Mouse (Mus musculus): ENCODE data around the gene Itpkb. TPM values are rescaled to one million over a fixed set of nuclear protein-coding genes. Genes with fewer than 3 reads are reported as not detected.
"Not testable (repeated sequence)": the region's sequence is repeated elsewhere in the genome, so short reads cannot be mapped to it uniquely, and the experiment has no call there.

Gene Itpkb
- total RNA-seq, 1 experiment = 3.3 TPM

DNA sequence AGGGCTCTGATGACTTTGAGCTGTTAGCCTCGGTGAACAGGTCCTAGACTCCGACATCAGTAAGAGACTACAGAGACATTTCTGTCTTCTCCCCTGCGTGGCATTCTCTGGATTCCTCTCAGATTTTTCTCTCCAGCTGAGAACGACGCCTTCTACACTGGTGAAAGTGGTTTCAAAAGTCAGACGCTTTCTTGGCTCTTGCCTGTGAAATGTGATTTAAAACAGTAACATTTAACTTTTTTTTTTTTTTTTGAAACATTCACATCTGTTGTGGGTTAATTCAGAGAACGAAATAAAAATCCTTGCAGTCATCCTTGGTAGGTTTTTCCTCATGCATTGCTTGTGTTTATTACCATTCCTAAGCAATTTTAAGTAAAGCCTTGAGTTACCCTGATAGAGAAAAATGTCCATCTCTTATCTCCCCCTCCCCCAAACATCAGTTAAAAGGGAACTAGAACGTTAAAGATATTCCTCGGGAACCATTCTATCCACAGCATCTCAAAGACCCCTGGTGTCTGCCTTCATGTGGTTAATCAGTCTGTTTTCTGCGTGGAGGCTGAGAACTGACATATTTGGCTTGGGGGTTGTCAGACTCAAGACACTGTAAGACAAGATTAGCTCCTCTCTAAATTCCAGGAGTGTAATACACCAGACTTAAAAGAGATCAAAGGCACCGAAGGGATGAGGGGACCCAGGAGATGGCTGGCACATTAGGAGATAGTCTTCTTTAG, 57.6 kb downstream of the Itpkb start:
- peak overlapping the region in 1 of 2 experiments; percentile 10; a peak in 1 of 4 replicates for H3K4me3 ChIP-seq (ENCODE audit: insufficient read depth in 1 of 2, low read depth in 1 of 2, low read length in 2 of 2, poor library complexity in 1 of 2, severe bottlenecking in 1 of 2)
- no peak overlapping the region for H3K27ac ChIP-seq (ENCODE audit: insufficient read depth, low read depth, low read length, poor library complexity, severe bottlenecking)
- H3K9ac ChIP-seq (ENCODE audit: insufficient read depth, low read depth, low read length, poor library complexity, severe bottlenecking) = no peak overlapping the region

DNA sequence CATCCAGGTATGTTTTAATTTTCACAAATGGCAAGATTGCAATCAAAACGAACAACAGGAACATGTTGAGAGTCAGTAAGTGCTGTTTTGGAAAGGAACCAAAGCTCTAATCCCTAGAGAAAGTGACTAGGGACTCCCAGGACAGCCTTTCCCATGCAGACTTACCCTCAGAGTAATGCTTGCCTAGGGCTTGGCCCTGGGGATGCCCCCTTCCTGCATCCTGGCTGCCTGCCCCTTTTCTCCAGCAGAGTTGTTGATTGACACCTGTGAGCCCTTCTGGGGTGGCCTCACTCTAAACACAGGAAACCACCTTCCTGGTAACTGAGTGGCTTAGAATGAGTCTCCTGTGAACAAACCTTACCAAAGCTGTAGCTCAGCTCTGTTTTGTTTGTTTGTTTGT, 58.2 kb downstream of the Itpkb start:
- no peak for TF ChIP-seq ZC3H11A (IDR thresholded peaks at IDR 0.05; ENCODE audit: borderline replicate concordance, low read depth, low read length)
- no peak for TF ChIP-seq MAFK (IDR thresholded peaks at IDR 0.05; ENCODE audit: insufficient read depth, low read depth, low read length)
- TF ChIP-seq ZNF384 (IDR thresholded peaks at IDR 0.05; ENCODE audit: low read depth, low read length) = no peak
- no peak for TF ChIP-seq CHD2 (IDR thresholded peaks at IDR 0.05; ENCODE audit: low read depth, low read length)
- TF ChIP-seq HCFC1 (IDR thresholded peaks at IDR 0.05; ENCODE audit: borderline replicate concordance, insufficient read depth, low read length) = no peak
- Histone ChIP-seq H3K4me1 (ENCODE audit: control insufficient read depth in 2 of 2, insufficient read depth in 2 of 2, low read length in 2 of 2, poor library complexity in 1 of 2) (peaks cover 7% of the 10 kb centered on the region in 2 experiments; a peak in 3 of 4 replicates), H3K4me3 (ENCODE audit: insufficient read depth in 1 of 2, low read depth in 1 of 2, low read length in 2 of 2, poor library complexity in 1 of 2, severe bottlenecking in 1 of 2) (no peak overlapping the region), H3K27ac (ENCODE audit: insufficient read depth, low read depth, low read length, poor library complexity, severe bottlenecking) (no peak overlapping the region), H3K36me3 (ENCODE audit: control insufficient read depth, insufficient read depth, low read length, poor library complexity, severe bottlenecking) (no peaks in the 10 kb centered on the region), H3K9ac (ENCODE audit: insufficient read depth, low read depth, low read length, poor library complexity, severe bottlenecking) (no peak overlapping the region), H3K9me3 (ENCODE audit: control insufficient read depth, insufficient read depth, low read depth, low read length) (no peaks in the 10 kb centered on the region)
- in situ Hi-C loops (cut with MboI; ENCODE audit: low sequenced_read_pairs in 2 of 2, unreplicated experiment in 2 of 2) = no loop called here
- DNase-seq (ENCODE audit: low read depth, low spot score) = no peak

More for the DNA sequence above, 57.6 kb downstream of the Itpkb start:
- in situ Hi-C loops (cut with MboI; ENCODE audit: low sequenced_read_pairs in 2 of 2, unreplicated experiment in 2 of 2) = no loop called here
- peaks cover 7% of the 10 kb centered on the region in 2 experiments; a peak in 3 of 4 replicates for H3K4me1 ChIP-seq (ENCODE audit: control insufficient read depth in 2 of 2, insufficient read depth in 2 of 2, low read length in 2 of 2, poor library complexity in 1 of 2)
- H3K36me3 ChIP-seq (ENCODE audit: control insufficient read depth, insufficient read depth, low read length, poor library complexity, severe bottlenecking) = no peaks in the 10 kb centered on the region
- no peaks in the 10 kb centered on the region for H3K9me3 ChIP-seq (ENCODE audit: control insufficient read depth, insufficient read depth, low read depth, low read length)
- no peak for DNase-seq (ENCODE audit: low read depth, low spot score)
- no peak for TF ChIP-seq CHD2 (IDR thresholded peaks at IDR 0.05; ENCODE audit: low read depth, low read length)
- TF ChIP-seq ZNF384 (IDR thresholded peaks at IDR 0.05; ENCODE audit: low read depth, low read length) = 0 out of 2 replicates have a peak, but pooled peaks have one; percentile 36

DNA sequence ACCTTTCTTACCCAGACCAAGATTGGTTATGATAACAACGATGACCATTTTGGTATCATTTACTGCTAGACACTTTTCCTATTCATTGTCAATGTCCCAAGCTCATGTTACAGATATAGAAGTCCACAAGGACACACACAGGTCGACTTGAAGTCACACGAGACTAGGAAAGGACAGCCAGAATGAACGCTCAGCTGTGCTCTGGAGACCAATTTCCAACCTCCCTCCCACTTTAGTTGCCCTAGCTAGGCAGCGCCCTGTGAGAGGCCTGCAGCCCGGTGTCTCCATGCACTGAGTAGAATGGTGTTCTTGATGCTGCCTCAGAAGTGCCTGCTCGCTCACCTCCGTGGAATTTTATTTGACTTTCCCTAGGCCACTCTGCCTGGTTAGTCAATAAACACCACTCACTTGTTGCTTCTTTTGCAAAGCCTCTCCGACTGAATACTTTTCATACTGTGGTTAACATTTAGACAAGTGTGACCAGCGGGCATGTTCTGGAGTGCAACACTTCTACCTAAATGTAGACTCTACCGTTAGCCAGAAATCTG, 59.0 kb downstream of the Itpkb start:
- in situ Hi-C loops (cut with MboI; ENCODE audit: low sequenced_read_pairs in 2 of 2, unreplicated experiment in 2 of 2); H3K27ac ChIP-seq (ENCODE audit: insufficient read depth, low read depth, low read length, poor library complexity, severe bottlenecking); H3K36me3 ChIP-seq (ENCODE audit: control insufficient read depth, insufficient read depth, low read length, poor library complexity, severe bottlenecking); H3K4me3 ChIP-seq (ENCODE audit: insufficient read depth in 1 of 2, low read depth in 1 of 2, low read length in 2 of 2, poor library complexity in 1 of 2, severe bottlenecking in 1 of 2); H3K9ac ChIP-seq (ENCODE audit: insufficient read depth, low read depth, low read length, poor library complexity, severe bottlenecking); H3K4me1 ChIP-seq (ENCODE audit: control insufficient read depth in 2 of 2, insufficient read depth in 2 of 2, low read length in 2 of 2, poor library complexity in 1 of 2); DNase-seq (ENCODE audit: low read depth, low spot score); H3K9me3 ChIP-seq (ENCODE audit: control insufficient read depth, insufficient read depth, low read depth, low read length): not testable (repeated sequence)

DNA sequence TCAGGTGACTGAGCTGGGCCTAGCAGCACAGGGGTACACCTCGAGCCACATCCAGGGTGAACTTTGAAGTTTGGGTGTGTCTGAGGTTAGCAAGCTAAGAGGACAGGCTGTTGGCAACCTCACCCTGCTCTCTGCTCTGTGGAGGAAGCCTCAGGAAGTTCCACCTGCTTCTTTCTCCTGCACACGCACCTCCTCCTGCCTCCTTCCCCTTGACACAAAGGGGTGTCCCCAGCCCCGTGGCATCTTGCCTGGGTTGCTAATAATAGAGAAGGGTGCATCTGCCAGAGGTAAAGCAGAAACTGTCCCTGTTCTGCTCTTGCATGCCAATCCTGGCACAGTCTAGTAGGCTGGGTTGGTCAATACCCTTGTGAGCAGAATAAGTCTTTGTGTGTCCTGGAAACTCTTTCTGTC, 60.0 kb downstream of the Itpkb start:
- Histone ChIP-seq H3K9me3 (ENCODE audit: control insufficient read depth, insufficient read depth, low read depth, low read length) (no peaks in the 10 kb centered on the region), H3K9ac (ENCODE audit: insufficient read depth, low read depth, low read length, poor library complexity, severe bottlenecking) (no peak overlapping the region), H3K36me3 (ENCODE audit: control insufficient read depth, insufficient read depth, low read length, poor library complexity, severe bottlenecking) (no peaks in the 10 kb centered on the region), H3K4me1 (ENCODE audit: control insufficient read depth in 2 of 2, insufficient read depth in 2 of 2, low read length in 2 of 2, poor library complexity in 1 of 2) (peaks cover 3 to 6% of the 10 kb centered on the region in 2 experiments; a peak in 3 of 4 replicates), H3K27ac (ENCODE audit: insufficient read depth, low read depth, low read length, poor library complexity, severe bottlenecking) (no peak overlapping the region), H3K4me3 (ENCODE audit: insufficient read depth in 1 of 2, low read depth in 1 of 2, low read length in 2 of 2, poor library complexity in 1 of 2, severe bottlenecking in 1 of 2) (no peak overlapping the region)
- in situ Hi-C loops (cut with MboI; ENCODE audit: low sequenced_read_pairs in 2 of 2, unreplicated experiment in 2 of 2) = no loop called here
- DNase-seq (ENCODE audit: low read depth, low spot score) = no peak
- no peak for TF ChIP-seq CHD2 (IDR thresholded peaks at IDR 0.05; ENCODE audit: low read depth, low read length)
